Mouse (Mus musculus): Measurements from ENCODE around the gene Rdh16.
"Not testable (repeated sequence)": the region's sequence is repeated elsewhere in the genome, so short reads cannot be mapped to it uniquely, and the experiment has no call there.

Gene Rdh16

DNA sequence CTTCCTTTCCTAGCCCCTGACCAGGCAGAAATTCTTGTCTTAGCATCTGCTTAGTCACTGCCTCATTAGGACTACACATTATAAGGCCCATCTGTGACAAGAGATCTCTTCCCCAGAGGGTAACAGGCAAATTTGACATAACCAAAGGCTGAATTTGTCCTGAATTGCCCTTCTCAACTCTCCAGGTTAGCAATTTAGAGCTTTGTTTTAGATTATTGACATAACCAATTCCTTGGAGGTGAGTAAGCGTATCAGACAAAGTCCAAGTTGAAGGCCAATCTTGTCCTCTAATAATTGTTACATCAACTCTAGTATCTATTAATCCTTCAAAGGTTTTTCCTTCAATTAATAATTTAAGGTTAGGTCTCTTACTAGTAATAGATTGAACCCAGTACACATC is 33.2 kb downstream of the Rdh16 start:
- not testable (repeated sequence) for DNase-seq (ENCODE audit: low spot score)

DNA sequence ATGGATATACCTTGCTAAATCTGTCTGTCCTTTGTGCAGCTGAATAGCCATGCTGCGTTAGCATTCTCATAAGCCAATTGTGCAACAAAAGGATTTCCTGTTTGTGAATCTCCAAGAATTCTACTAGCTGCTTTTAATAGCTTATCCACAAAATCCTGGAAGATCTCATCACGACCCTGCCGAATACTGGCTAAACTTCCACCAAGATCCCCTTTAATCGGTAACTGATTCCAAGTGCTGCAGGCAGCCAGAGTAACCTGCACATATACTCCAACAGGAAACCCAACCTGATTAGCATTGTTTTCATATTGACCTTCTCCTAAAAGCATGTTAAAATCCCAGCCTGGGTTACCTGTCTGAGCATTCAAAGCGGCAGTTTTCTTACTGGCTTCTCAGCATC is 34.3 kb downstream of the Rdh16 start:
- no peak for DNase-seq (ENCODE audit: low spot score)

DNA sequence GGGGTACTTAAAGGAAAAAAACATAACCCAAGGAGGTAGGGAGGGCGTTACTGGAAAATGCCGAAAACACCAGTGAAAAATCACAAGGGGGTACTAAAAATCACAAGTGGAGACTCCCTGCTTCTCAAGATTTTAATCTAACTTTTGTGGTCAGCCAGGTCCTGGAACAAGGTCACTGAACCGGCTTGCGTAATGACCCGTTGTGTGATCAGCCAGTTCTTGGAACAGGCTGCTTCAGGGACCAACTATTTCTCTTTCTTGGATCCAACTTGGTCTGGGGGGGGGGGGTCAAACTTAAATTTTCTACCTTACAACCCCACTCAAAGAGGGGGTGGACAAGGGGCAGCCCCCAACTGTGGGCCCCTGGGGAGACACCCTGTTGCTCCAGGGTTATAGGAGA is 36.8 kb downstream of the Rdh16 start:
- not testable (repeated sequence) for DNase-seq (ENCODE audit: low spot score)

DNA sequence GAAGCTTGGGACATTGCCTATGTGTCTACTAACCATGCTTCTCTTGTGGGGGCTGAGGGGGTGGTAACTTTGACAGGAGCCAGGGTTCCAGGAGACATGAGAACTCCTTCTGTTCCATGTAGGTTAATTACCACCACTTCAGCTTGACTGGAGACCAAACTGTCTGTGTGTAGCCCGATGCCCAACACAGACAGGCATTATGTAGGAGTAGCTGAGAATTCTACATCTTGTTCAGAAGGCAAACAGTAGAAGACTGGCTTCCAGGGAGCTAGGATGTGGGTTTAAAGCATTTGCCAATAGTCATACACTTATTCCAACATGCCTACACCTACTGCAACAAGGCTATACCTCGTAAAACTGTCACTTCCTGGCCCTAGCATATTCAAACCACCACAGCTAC is 37.6 kb downstream of the Rdh16 start:
- no peak for DNase-seq (ENCODE audit: low spot score)

DNA sequence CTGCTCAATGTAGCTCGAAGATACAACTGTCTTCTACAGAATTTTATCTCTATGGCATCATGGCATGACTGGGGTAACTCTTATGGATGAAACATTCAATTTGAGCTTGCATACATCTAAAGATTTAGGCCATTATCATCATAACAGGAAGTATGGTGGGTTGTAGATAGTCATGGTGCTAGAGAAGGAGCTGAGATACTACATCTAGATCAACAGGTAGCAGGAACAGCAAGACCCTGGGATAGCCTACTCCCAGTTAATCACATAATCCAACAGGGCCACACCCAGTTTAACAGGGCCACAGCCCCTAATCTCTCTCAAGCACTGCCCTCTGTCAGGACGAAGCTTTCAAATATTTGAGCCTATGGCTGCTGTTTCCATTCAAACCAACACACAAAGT is 39.8 kb downstream of the Rdh16 start:
- no peak for DNase-seq (ENCODE audit: low spot score)

DNA sequence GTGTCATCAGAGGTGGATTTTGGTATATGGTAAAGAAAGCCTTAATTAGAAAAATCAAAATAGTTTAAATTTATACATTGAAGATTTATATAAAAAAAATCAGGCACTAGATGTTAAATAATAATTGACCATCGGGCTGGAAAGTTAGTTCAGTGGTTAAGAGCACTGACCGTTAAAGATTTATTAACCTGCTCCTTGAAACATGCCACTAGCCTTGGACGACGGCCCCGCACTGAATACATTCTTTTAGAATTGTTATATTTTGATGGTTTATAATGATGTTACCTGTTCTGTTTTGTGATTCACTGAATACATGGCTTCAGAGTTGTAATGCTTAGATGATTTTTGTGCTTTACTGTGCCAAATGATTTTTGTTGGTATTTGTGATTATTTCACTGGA is 45.0 kb downstream of the Rdh16 start:
- not testable (repeated sequence) for DNase-seq (ENCODE audit: low spot score)

DNA sequence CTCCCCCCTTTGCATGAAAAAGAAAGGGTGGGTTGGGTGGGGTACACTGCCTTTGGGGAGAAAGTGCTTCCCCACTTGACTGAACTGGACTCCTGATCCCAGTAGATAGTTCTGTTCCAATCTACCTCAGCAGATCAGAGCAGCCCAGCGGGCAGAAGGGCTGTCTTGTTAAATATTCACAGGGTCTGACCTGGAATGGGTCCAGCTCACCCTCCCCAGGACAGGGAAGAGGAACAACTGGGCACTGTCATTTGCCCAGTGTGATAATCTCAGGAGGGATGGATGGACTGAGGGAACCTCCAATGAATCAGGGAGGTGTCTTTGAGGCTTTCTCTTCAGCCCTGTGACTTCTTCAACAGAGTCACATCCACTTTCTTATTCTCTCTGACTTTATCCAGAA is 47.1 kb downstream of the Rdh16 start:
- no peak for DNase-seq (ENCODE audit: low spot score)

DNA sequence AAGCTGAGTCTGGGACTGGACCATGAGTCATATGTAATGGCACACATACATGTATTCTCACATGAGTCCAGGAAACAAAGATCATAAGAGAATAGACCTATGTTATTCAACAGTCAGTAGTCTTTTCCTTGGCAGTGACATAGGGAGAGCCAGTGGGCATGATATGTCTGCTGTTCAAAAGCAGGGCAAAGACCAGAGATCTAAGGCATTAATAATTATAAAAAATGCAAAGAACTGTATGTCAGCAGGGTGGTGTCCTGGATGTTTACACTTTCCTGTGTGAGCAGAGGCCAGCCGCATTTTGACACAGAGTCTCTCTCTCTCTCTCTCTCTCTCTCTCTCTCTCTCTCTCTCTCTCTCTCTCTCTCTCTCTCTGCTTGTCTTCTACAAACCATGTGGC is 48.7 kb downstream of the Rdh16 start, which contains the start of gene Rdh19:
Rdh19 (plus strand) TSS at position 301 of the 400 bp plus-strand sequence.
- no peak for DNase-seq (ENCODE audit: low spot score)

DNA sequence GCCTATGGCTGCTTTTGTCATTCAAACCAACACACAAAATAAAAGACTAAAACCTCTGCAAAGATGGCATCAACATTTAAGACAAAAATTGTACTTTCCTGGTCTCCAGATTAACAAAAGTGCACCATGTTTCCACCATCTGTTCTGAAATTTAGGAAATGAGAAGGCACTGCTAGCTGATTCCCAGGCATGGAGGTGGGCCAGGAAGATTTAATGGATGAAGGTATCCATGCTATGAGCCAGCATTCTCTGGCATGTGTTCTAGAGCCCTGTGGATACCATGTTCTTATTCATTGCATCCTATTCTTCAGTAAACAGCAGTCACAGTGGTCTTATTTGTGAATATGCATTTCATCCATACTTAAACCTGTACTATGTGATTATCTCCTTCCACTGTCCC is 55.4 kb downstream of the Rdh16 start:
- no peak for DNase-seq (ENCODE audit: low spot score)

DNA sequence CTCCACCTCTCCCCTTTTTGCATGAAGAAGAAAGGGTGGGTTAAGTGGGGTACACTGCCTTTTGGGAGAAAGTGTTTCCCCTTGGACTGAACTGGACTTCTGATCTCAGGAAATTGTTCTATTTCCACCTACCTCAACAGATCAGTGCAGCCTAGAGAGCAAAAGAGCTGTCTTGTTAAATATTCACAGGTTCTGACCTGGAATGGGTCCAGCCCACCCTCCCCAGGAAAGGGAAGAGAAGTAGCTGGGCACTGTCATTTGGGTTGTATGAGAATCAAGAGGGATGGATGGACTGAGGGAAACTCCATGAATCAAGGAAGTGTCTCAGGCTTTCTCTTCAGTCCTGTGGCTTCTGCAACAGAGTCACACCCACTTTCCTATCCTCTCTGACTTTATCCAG is 64.0 kb downstream of the Rdh16 start:
- DNase-seq (ENCODE audit: low spot score), result no peak

DNA sequence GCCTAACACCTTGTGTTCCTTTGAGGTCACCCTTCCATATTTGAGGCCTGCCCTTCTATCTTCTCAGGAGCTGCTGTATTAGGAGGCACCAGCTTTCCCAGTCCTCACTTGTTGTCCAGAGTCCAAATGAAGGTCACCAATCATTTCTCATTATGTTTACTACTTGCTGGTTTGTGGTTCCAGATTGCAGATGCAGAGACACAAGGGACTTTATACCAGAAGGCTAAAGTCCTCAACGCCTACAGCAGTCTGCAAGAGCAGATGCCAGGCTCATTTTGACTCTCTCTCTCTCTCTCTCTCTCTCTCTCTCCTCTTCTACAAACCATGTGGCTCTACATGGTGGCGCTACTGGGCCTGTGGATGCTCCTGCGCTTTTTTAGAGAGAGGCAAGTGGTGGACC is 65.3 kb downstream of the Rdh16 start, which contains the start of gene Rdh16f2:
Rdh16f2 (plus strand) TSS at position 243 of the 400 bp plus-strand sequence.
- DNase-seq (ENCODE audit: low spot score), result no peak

DNA sequence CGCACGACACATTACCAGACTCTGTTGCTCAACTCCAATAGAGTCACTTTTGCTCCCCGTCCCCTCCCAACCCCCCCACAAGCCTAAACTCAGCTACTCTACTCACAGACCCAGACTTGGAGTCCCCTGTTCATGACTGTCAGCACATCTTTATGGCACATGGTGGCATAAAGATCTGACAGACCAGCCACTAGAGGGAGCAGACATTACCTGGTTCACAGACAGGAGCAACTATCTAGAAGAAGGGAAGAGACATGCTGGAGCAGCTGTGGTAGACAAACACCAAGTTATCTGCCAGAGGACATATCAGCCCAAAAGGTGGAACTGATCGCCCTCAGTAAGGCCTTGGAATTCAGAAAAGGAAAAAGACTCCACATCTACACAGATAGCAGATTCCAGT is 71.5 kb downstream of the Rdh16 start:
- peak; percentile 6 for DNase-seq (ENCODE audit: low spot score)

DNA sequence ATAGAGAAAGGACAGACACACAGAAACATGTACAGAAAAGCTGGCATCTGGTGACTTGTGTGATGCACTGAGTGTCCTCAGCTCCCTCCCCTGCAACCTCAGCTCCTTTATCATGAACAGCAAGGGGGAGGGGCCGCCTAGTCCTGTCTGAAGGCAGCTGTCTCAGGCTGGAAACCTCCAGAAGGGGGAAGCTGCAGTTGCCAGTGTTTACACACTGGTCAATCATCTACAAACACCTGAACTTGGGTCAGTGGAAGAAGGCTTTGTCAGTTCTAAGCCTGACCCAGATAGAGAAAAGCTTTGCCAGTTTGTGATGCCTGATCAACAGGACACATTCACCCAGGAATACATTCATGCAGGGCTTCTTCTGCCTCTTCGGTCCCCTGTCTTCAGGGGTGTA is 76.7 kb downstream of the Rdh16 start:
- no peak for DNase-seq (ENCODE audit: low spot score)

DNA sequence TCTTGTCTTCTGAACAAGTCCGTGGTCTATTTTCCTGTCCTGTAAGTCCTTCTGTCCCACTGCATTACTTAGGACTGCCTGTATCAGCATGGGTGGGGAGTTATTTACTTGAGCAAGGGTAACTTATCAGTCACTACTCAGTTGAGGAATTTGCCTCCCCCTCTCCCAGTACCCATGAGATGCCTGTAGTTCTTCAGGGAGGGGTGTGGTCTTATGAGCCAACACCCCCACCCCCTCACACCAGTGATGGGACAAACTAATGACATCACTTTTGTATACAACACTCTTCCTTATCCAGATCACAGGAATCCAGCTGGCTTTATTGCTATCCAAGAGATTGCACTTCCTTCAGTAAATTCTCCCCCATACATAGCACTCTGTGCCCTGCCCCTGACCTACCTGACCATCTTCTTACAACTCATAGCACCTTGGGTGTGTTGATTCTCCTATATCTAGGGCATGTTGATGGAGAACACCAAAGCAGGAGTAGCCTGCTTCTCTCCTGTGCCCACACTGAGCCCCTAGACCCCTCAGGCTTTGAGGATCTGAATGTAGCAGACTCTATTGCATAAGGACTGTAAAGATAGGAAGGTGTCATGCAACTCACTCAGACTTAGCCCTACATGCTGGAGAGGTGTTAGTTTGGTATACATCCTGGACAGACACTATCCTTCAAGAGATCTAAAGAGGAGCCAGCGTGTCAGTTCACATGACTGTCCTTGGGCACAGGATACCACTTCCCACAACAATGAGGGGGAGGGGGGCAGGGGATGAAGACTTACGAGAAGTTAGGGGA is 77.5 kb downstream of the Rdh16 start:
- DNase-seq (ENCODE audit: low spot score), result no peak

DNA sequence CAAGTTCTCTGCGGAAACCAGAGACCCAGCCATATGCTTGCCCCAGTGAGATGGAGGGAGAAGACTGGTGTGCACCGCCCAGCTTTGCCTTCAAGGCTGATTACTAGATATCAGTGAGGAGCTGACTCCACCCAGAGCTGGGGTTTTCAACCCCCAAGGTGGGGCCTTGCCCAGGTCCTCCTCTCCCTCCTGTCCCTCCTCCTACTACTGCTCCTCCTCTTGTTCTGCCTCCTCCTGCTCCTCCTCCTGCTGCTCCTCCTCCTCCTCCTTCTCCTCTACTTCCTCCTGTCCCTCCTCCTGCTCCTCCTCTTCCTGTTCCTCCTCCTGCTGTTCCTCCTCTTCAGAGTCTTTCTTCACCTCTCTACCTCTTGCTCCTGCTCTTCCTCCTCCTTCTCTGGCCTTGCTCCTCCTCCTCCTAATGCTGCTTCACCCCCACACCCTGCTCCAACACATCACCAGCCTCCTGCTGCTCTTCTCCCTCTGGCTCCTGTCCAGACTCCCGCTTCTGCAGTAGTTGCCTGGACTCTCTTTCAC is 78.3 kb downstream of the Rdh16 start:
- no peak for DNase-seq (ENCODE audit: low spot score)

DNA sequence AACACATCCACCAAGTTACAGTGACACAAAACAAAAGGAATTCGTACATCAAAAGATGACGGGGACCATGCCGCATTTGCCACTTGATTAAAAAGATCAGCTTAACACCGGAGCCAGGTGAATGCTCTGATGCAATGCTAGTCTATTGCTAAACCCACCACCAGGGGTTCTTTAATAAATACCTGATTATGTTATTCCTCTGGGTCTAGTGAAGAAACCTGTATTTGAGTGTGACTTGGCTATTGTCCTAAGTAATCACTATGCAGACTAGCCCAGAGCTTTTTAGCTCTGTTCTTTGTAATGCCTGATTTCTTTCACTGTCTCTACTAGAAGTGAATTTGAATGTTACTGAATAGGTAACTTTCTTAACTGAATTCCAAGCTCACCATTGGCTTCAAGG is 80.1 kb downstream of the Rdh16 start:
- DNase-seq (ENCODE audit: low spot score), result no peak

DNA sequence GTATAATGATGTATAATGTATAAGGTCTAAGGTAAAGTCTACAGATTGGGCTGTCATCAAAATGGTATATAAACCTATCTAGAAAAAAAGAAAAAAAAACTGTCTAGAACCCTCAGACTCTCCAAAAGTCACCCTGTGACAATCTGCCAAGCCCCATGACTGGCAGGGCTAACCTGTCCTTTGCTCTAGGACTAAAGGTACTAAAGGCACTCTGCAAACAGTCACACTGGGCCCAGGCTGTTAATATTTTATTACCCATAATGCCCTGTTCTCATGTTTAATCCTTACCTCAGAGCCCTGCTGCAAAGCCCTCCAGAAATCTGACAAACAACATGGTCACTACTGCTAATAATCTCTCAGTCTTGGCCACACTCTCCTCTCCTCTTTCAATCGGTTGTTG is 85.6 kb downstream of the Rdh16 start:
- DNase-seq (ENCODE audit: low spot score), result no peak

DNA sequence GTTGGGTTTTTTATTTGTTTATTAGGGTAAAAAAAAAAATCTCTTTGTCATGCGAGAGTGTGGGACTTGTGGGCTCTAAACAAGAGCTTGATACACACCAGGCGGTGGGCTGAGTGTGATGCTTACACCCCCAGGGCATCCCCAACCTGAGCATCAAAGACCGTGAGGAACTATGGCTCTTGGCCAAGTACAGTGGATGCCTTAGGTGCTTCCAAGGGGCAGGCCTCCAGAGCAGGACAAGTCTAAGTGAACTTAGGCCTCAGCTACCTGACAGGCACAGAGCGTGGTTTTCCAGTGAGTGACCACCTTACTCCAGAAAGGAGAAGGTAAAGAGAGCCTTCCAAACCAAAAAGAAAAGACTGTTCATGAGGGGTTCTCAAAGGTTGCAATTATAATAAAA is 86.0 kb downstream of the Rdh16 start:
- DNase-seq (ENCODE audit: low spot score), result no peak

DNA sequence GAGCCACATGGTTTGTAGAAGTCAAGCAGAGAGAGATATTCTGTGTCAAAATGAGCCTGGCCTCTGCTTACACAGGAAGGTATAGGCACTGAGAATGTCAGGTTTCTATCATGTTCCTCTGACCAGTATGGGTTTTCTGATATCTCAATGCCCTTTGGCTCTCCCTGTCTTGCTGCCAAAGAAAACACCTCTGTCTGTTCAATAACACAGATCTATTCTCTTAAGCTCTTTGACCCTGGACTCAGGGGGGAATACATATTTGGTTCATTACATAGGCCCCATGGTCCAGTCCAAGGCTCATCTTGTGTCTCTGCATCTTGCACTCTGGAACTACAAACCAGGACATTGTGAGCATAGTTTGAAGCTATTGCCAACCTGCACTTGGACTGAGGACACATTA is 87.7 kb downstream of the Rdh16 start, which contains the start of gene Rdh7:
Rdh7 (minus strand) TSS at position 213 of the 400 bp plus-strand sequence.
- no peak for DNase-seq (ENCODE audit: low spot score)

DNA sequence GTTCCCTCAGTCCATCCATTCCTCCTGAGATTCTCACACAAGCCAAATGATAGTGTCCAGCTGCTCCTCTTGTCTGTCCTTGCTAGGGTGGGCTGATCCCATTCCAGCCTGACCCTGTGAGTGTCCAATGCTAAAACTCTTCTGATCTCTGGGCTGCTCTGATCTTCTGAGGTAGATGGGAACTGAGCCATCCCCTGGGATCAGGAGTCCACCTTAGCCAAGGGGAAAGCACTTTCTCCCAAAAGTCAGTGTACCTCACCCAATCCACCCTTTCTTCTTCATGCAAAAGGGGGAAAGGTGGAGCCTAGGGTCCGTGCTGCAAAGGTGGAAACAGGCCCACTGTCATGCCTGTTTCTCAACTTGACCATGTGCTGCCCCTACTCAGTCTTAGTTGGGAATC is 90.5 kb downstream of the Rdh16 start:
- no peak for DNase-seq (ENCODE audit: low spot score)

DNA sequence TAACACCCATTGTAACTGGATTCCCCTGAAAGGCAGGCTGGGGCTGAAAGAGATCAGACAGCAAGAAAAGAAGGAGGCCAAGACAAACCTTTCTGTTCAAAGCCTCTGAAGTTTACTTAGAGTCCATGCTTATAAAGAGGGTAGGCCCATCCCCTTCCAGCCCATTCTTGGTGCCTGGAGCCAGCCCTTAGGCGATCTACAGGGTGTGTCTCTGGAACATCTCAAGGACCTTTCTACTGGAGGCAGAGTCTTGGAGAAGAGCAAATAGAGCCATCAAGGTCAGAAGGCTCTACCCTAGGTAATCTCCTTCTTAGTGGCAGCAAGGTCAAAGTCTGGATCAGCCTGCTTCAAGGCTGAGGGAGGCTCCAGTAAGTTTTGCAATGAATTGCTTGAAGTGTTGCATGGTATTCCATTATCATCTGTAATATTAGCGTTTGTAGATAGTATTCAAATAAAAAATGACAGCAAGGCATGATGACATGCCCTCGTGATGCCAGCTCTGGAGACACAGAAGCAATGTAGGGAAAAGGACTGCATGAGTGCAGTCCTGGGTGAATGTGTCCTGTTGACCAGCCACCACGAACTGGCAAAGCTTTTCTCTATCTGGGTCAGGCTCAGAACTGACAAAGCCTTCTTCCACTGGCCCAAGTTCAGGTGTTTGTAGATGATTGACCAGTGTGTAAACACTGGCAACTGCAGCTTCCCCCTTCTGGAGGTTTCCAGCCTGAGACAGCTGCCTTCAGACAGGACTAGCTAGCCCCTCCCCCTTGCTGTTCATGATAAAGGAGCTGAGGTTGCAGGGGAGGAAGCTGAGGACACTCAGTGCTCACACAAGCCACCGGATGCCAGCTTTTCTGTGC is 92.4 kb downstream of the Rdh16 start:
- DNase-seq (ENCODE audit: low spot score), result not testable (repeated sequence)

Measured in layer of hippocampus, adult 9-10 months (tissue).